Mouse (Mus musculus) embryonic facial prominence, embryonic 10.5 days (tissue): Measurements from ENCODE around the gene Dbndd2. TPM values are rescaled to one million over a fixed set of nuclear protein-coding genes. Genes with fewer than 3 reads are reported as not detected.
A peak's percentile ranks its signal among the peaks of the same experiment; 100 is the strongest.

Experiments
- DNase-seq: peaks from one replicate; pipeline ENCODE4 v3.0.0-alpha.2; 2017; ENCODE audit warnings: low spot score
- H3K27ac ChIP-seq: fragments of 300-500 bp; sonication (generic); replicated peaks from 2 replicates; pipeline ENCODE4 v1.5.1; 2016; ENCODE audit warnings: mild to moderate bottlenecking
- H3K27me3 ChIP-seq: fragments of 300-500 bp; sonication (generic); replicated peaks from 2 replicates; pipeline ENCODE4 v1.6.1; 2016; ENCODE audit warnings: low read depth, mild to moderate bottlenecking; ENCODE audit not compliant: poor library complexity, severe bottlenecking
- H3K36me3 ChIP-seq: fragments of 300-500 bp; sonication (generic); replicated peaks from 2 replicates; pipeline ENCODE4 v1.6.1; 2016; ENCODE audit warnings: mild to moderate bottlenecking, moderate library complexity
- H3K4me1 ChIP-seq: fragments of 300-500 bp; sonication (generic); 2 replicates; pipeline ENCODE4 v1.6.1; 2016
- H3K4me3 ChIP-seq: fragments of 300-500 bp; sonication (generic); 2 replicates; pipeline ENCODE4 v1.5.1; 2016; ENCODE audit warnings: mild to moderate bottlenecking, moderate library complexity
- H3K9me3 ChIP-seq: fragments of 300-500 bp; sonication (generic); 2 replicates; pipeline ENCODE4 v1.6.1; 2016; ENCODE audit warnings: mild to moderate bottlenecking
- WGBS: fragments of 180-500 bp; shearing (Covaris S2); methylation state at CpG from one replicate; pipeline ENCODE4 v1.1.7; 2016; 5-methylcytosine and 5-hydroxymethylcytosine counted together
- polyA plus RNA-seq: library from polyadenylated mRNA; unstranded; fragments of >200 nt; fragmentation: Nextera tagmentation; extraction: Ambion mirVana; gene quantifications from 2 replicates; pipeline ENCODE4 v1.2.1, GENCODE M21; 2016

The Dbndd2 gene
- polyA plus RNA-seq, 1 experiment from 2014 or later = 1.8 TPM

DNA sequence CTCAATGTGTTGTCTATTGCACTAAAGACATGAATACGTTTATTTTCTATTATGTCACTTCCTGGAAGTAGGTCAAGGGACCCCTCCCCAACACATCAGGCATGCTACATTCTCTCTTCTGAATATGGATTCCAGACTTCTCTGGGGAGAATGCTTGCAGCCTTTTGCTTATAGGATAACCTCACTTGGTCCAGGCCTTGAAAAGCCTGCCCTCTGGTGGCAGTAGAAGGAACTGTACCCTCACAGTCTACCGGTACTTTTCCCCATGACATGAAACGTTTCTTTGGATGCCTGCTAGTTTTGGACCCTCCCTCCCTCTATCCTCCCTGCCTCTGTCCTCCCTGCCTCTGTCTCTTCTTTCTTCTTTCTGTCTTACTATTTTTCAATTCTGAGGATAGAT, 45.3 kb downstream of the Dbndd2 start:
- peak; percentile 77 for DNase-seq
- Histone ChIP-seq H3K4me1 (peaks cover 5% of the 10 kb centered on the region; the same call in 1 of the 2 replicates), H3K36me3 (no peaks in the 10 kb centered on the region), H3K27me3 (no peaks in the 10 kb centered on the region), H3K27ac (no peak overlapping the region), H3K9me3 (peaks cover 7% of the 10 kb centered on the region; the same call in 1 of the 2 replicates), H3K4me3 (no peak overlapping the region)
- WGBS = 2% methylated on average over 3 of the region's 3 CpGs

GRCm38 (mm10) chr2:164534315-164534714, 48.4 kb downstream of the Dbndd2 start:
- Histone ChIP-seq H3K27me3 (no peaks in the 10 kb centered on the region), H3K27ac (no peak overlapping the region), H3K36me3 (no peaks in the 10 kb centered on the region), H3K4me1 (no peaks in the 10 kb centered on the region), H3K4me3 (no peak overlapping the region), H3K9me3 (no peaks in the 10 kb centered on the region)
- 65% methylated on average over 10 of the region's 10 CpGs for WGBS
- DNase-seq = no peak

- H3K4me1 ChIP-seq = peaks cover 13% of the 10 kb centered on the region
- H3K9me3 ChIP-seq = no peaks in the 10 kb centered on the region
- no peak overlapping the region for H3K27ac ChIP-seq
- no peak for DNase-seq
- H3K27me3 ChIP-seq = no peaks in the 10 kb centered on the region
- WGBS = 80% methylated on average over 4 of the region's 4 CpGs
- no peaks in the 10 kb centered on the region for H3K36me3 ChIP-seq
- no peak overlapping the region for H3K4me3 ChIP-seq
Observed at GRCm38 (mm10) chr2:164537003-164537402, 51.1 kb downstream of the Dbndd2 start.

GRCm38 (mm10) chr2:164540652-164541427, 54.9 kb downstream of the Dbndd2 start:
- no peaks in the 10 kb centered on the region for H3K36me3 ChIP-seq
- no peaks in the 10 kb centered on the region for H3K27me3 ChIP-seq
- H3K4me1 ChIP-seq = peaks cover 29% of the 10 kb centered on the region
- H3K9me3 ChIP-seq = no peaks in the 10 kb centered on the region; the same call in 1 of the 2 replicates
- H3K4me3 ChIP-seq = no peak overlapping the region; the same call in 1 of the 2 replicates
- DNase-seq = no peak
- 0 out of 2 replicates have a peak overlapping the region, but pooled peaks have one; percentile 36 for H3K27ac ChIP-seq
- 39% methylated on average over 8 of the region's 8 CpGs for WGBS

DNA sequence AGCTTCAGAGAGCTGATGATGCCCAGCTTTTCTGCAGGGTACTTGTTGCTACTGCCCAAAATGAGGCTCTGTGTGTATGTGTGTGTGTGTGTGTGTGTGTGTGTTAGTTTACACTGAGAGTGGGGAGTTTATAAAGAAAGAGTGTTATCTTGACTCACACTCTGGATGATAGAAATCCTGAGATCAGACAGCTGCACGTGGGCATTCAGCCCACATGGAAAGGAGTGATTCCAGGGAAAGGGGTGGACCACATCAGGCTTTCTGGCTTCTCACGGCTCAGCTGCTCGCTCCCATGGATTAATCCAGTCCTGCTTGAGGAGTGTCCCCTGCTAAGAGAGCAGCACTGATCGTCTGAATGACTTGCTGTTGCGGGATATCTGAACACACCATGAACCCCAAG, 56.2 kb downstream of the Dbndd2 start:
- WGBS = 83% methylated on average over 5 of the region's 5 CpGs
- Histone ChIP-seq H3K36me3 (no peaks in the 10 kb centered on the region), H3K4me3 (no peak overlapping the region), H3K4me1 (peaks cover 29% of the 10 kb centered on the region), H3K9me3 (no peaks in the 10 kb centered on the region; the same call in 1 of the 2 replicates), H3K27ac (no peak overlapping the region), H3K27me3 (no peaks in the 10 kb centered on the region)
- DNase-seq = no peak

DNA sequence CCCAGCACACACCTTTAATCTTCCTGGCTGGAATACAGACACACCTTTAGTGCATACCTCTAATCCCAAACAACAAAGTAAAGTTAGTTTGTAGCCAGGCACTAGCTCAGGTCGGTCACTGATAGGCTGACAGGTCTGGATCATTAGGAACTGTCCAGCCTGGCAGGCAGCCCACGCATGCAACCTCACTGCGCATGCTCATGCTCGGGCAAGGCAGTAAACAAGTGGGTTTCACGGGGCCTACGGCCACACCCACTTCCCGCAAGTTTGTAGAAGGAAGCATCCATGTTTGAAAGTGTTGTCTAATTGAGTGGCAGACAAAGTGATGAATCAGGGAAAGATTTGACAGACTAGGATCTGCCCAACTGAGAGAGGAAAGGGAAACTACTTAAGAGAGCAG, 56.7 kb downstream of the Dbndd2 start:
- WGBS = 89% methylated on average over 7 of the region's 7 CpGs

More for the DNA sequence above, 56.7 kb downstream of the Dbndd2 start:
- Histone ChIP-seq H3K36me3 (no peaks in the 10 kb centered on the region), H3K27ac (no peak overlapping the region), H3K4me3 (no peak overlapping the region), H3K4me1 (peaks cover 29% of the 10 kb centered on the region), H3K27me3 (no peaks in the 10 kb centered on the region), H3K9me3 (no peaks in the 10 kb centered on the region; the same call in 1 of the 2 replicates)
- no peak for DNase-seq

Other genes with a start within 250 kb of the Dbndd2 start
- gene Svs2, start 247.6 kb upstream of the Dbndd2 start, polyA plus RNA-seq = not detected in 2 replicates
- gene Svs3b, start 229.5 kb upstream of the Dbndd2 start, polyA plus RNA-seq = not detected in 2 replicates
- gene Svs4, start 207.6 kb upstream of the Dbndd2 start, polyA plus RNA-seq = not detected in 2 replicates
- gene Svs3a, start 196.8 kb upstream of the Dbndd2 start, polyA plus RNA-seq = not detected in 2 replicates
- gene Svs6, start 169.4 kb upstream of the Dbndd2 start, polyA plus RNA-seq = not detected in 2 replicates
- gene Svs5, start 153.4 kb upstream of the Dbndd2 start, polyA plus RNA-seq = not detected in 2 replicates
- 0.46 TPM in 1 of 2 replicates, not detected in the other for gene Slpi, start 97.0 kb upstream of the Dbndd2 start, polyA plus RNA-seq
- gene Rbpjl, start 83.0 kb upstream of the Dbndd2 start, polyA plus RNA-seq = not detected in 2 replicates
- 0.23 and 0.85 TPM in 2 replicates for gene Matn4, start 80.9 kb upstream of the Dbndd2 start, polyA plus RNA-seq
- 25.5 and 26.0 TPM in 2 replicates for gene Sdc4, start 42.2 kb upstream of the Dbndd2 start, polyA plus RNA-seq
- gene Sys1, start 29.1 kb upstream of the Dbndd2 start, polyA plus RNA-seq = 52.5 and 53.1 TPM in 2 replicates
- gene Gm20458, start 25.1 kb upstream of the Dbndd2 start, polyA plus RNA-seq = 3.1 and 3.2 TPM in 2 replicates
- gene Trp53tg5, start 12.4 kb upstream of the Dbndd2 start, polyA plus RNA-seq = not detected in 2 replicates
- 34.8 and 38.1 TPM in 2 replicates for gene Pigt, start 11.4 kb downstream of the Dbndd2 start, polyA plus RNA-seq
- gene Wfdc2, start 76.3 kb downstream of the Dbndd2 start, polyA plus RNA-seq = 59.8 and 62.7 TPM in 2 replicates
- not detected in 2 replicates for gene Spint3, start 87.4 kb downstream of the Dbndd2 start, polyA plus RNA-seq
- not detected in 2 replicates for gene Wfdc6a, start 99.3 kb downstream of the Dbndd2 start, polyA plus RNA-seq
- gene Eppin, start 107.5 kb downstream of the Dbndd2 start, polyA plus RNA-seq = not detected in 2 replicates
- not detected in 2 replicates for gene Wfdc6b, start 127.4 kb downstream of the Dbndd2 start, polyA plus RNA-seq
- not detected in 2 replicates for gene Wfdc8, start 127.5 kb downstream of the Dbndd2 start, polyA plus RNA-seq
- not detected in 2 replicates for gene Wfdc16, start 152.7 kb downstream of the Dbndd2 start, polyA plus RNA-seq
- not detected in 2 replicates for gene Wfdc10, start 169.9 kb downstream of the Dbndd2 start, polyA plus RNA-seq
- gene Wfdc9, start 170.5 kb downstream of the Dbndd2 start, polyA plus RNA-seq = not detected in 2 replicates
- not detected in 2 replicates for gene Wfdc11, start 188.0 kb downstream of the Dbndd2 start, polyA plus RNA-seq
- gene Wfdc13, start 199.0 kb downstream of the Dbndd2 start, polyA plus RNA-seq = 0.14 TPM in 1 of 2 replicates, not detected in the other
- gene Spint4, start 212.4 kb downstream of the Dbndd2 start, polyA plus RNA-seq = not detected in 2 replicates
- not detected in 2 replicates for gene Spint5, start 229.2 kb downstream of the Dbndd2 start, polyA plus RNA-seq